Mouse (Mus musculus) left cerebral cortex, postnatal 4 days (tissue): ENCODE measurements around the gene Phactr2. TPM values are rescaled to one million over a fixed set of nuclear protein-coding genes. Genes with fewer than 3 reads are reported as not detected.
A peak's percentile ranks its signal among the peaks of the same experiment; 100 is the strongest.

Experiments used
- DNase-seq: peaks from one replicate; pipeline ENCODE4 v3.0.0-alpha.2; 2022
- intact Hi-C: fragments of 180-260 bp; cut with DNase I; formaldehyde crosslinking; loops from one replicate; pipeline ENCODE4 v1.15.1; 2025
- total RNA-seq, 2 experiments: library from RNA; stranded (reverse); gene quantifications; 2 replicates each; pipeline ENCODE4 v1.2.3; 2021

Gene Phactr2
- total RNA-seq, 2 experiments from 2014 or later, result 12.5 to 14.1 TPM

GRCm38 (mm10) chr10:13451640-13452039 is 22.6 kb downstream of the Phactr2 start:
- intact Hi-C loops, result no loop called here
- DNase-seq, result no peak

GRCm38 (mm10) chr10:13448283-13449045 is 25.7 kb downstream of the Phactr2 start:
- peak; percentile 26 for DNase-seq
- intact Hi-C loops, result no loop called here

GRCm38 (mm10) chr10:13446791-13447249 is 27.4 kb downstream of the Phactr2 start:
- DNase-seq, result peak; percentile 96
- intact Hi-C loops, result no loop called here

- intact Hi-C loops, result no loop called here
Measured at GRCm38 (mm10) chr10:13444257-13444656, 30.0 kb downstream of the Phactr2 start.

GRCm38 (mm10) chr10:13443647-13444046 is 30.6 kb downstream of the Phactr2 start:
- no peak for DNase-seq
- intact Hi-C loops, result no loop called here

More at GRCm38 (mm10) chr10:13444257-13444656, 30.0 kb downstream of the Phactr2 start:
- DNase-seq, result no peak

GRCm38 (mm10) chr10:13440292-13440691 is 33.9 kb downstream of the Phactr2 start:
- intact Hi-C loops, result no loop called here
- no peak for DNase-seq

- intact Hi-C loops, result no loop called here
- DNase-seq, result no peak
Measured at GRCm38 (mm10) chr10:13438118-13438821, 35.9 kb downstream of the Phactr2 start.

- intact Hi-C loops, result no loop called here
- no peak for DNase-seq
Measured at GRCm38 (mm10) chr10:13437011-13437410, 37.2 kb downstream of the Phactr2 start.

GRCm38 (mm10) chr10:13433016-13433415 is 41.2 kb downstream of the Phactr2 start:
- intact Hi-C loops, result no loop called here
- no peak for DNase-seq

GRCm38 (mm10) chr10:13431641-13432540 is 42.3 kb downstream of the Phactr2 start:
- DNase-seq, result no peak
- intact Hi-C loops, result loop anchor here (2.0 kb wide), 1 partner anchor 345 kb away; no protein-coding TSS in a partner anchor

GRCm38 (mm10) chr10:13429766-13430165 is 44.4 kb downstream of the Phactr2 start:
- intact Hi-C loops, result loop anchor here (2.0 kb wide), 2 partner anchors 343 to 413 kb away; no protein-coding TSS in a partner anchor
- peak; percentile 58 for DNase-seq

GRCm38 (mm10) chr10:13429240-13429639 is 45.0 kb downstream of the Phactr2 start:
- intact Hi-C loops, result loop anchor here (2.0 kb wide), 1 partner anchor 412 kb away; no protein-coding TSS in a partner anchor
- peak; percentile 69 for DNase-seq

- no peak for DNase-seq
- intact Hi-C loops, result loop anchor here (2.0 kb wide), 1 partner anchor 412 kb away; no protein-coding TSS in a partner anchor
Measured at GRCm38 (mm10) chr10:13428536-13428935, 45.7 kb downstream of the Phactr2 start.

GRCm38 (mm10) chr10:13427599-13427998 is 46.6 kb downstream of the Phactr2 start:
- intact Hi-C loops, result no loop called here
- DNase-seq, result peak; percentile 35

GRCm38 (mm10) chr10:13425198-13425597 is 49.0 kb downstream of the Phactr2 start:
- intact Hi-C loops, result no loop called here
- DNase-seq, result peak; percentile 33

- no peak for DNase-seq
- intact Hi-C loops, result no loop called here
Measured at GRCm38 (mm10) chr10:13424508-13424907, 49.7 kb downstream of the Phactr2 start.

- intact Hi-C loops, result no loop called here
- DNase-seq, result no peak
Measured at GRCm38 (mm10) chr10:13424015-13424414, 50.2 kb downstream of the Phactr2 start.

- intact Hi-C loops, result no loop called here
- no peak for DNase-seq
Measured at GRCm38 (mm10) chr10:13422121-13422520, 52.1 kb downstream of the Phactr2 start.

GRCm38 (mm10) chr10:13419246-13419645 is 55.0 kb downstream of the Phactr2 start:
- no peak for DNase-seq
- intact Hi-C loops, result no loop called here

GRCm38 (mm10) chr10:13415489-13416104 is 58.6 kb downstream of the Phactr2 start:
- intact Hi-C loops, result no loop called here
- no peak for DNase-seq
